Mouse (Mus musculus) liver, embryonic 11.5 days (tissue): ENCODE data around the gene Mpzl2. TPM values are rescaled to one million over a fixed set of nuclear protein-coding genes. Genes with fewer than 3 reads are reported as not detected.

Experiments used
- ATAC-seq: fragments of 200-750 bp; cut with Nextera tagmentation; replicated peaks from 2 replicates; pipeline ENCODE4 v1.8.0; 2017; ENCODE audit warnings: moderate number of reproducible peaks, mild to moderate bottlenecking, moderate TSS enrichment, moderate library complexity; ENCODE audit not compliant: low FRiP score
- DNase-seq: peaks from one replicate; pipeline ENCODE4 v3.0.0-alpha.2; 2017; ENCODE audit warnings: low spot score
- H3K27ac ChIP-seq: fragments of 300-500 bp; sonication (generic); 2 replicates; pipeline ENCODE4 v1.5.1; 2014; ENCODE audit warnings: mild to moderate bottlenecking, low read depth, low read length, control low read depth
- H3K27me3 ChIP-seq: fragments of 300-500 bp; sonication (generic); replicated peaks from 2 replicates; pipeline ENCODE4 v1.6.1; 2014; ENCODE audit warnings: low read length, mixed read lengths; ENCODE audit not compliant: control insufficient read depth, insufficient read depth
- H3K36me3 ChIP-seq: fragments of 300-500 bp; sonication (generic); 2 replicates; pipeline ENCODE4 v1.6.1; 2014; ENCODE audit warnings: mild to moderate bottlenecking, low read length, moderate library complexity, mixed read lengths; ENCODE audit not compliant: control insufficient read depth, insufficient read depth
- H3K4me1 ChIP-seq: fragments of 300-500 bp; sonication (generic); replicated peaks from 2 replicates; pipeline ENCODE4 v1.6.1; 2014; ENCODE audit warnings: low read length, mixed read lengths; ENCODE audit not compliant: control insufficient read depth, insufficient read depth
- H3K4me2 ChIP-seq: fragments of 300-500 bp; sonication (generic); 2 replicates; pipeline ENCODE4 v1.6.1; 2014; ENCODE audit warnings: mild to moderate bottlenecking, control low read depth, moderate library complexity
- H3K4me3 ChIP-seq: fragments of 300-500 bp; sonication (generic); 2 replicates; pipeline ENCODE4 v1.5.1; 2014; ENCODE audit warnings: low read depth, low read length, control low read depth
- H3K9ac ChIP-seq: fragments of 300-500 bp; sonication (generic); 2 replicates; pipeline ENCODE4 v1.6.1; 2014; ENCODE audit warnings: low read depth, low read length, control low read depth
- H3K9me3 ChIP-seq: fragments of 300-500 bp; sonication (generic); 2 replicates; pipeline ENCODE4 v1.6.1; 2016; ENCODE audit warnings: low read length, inconsistent platforms, mixed read lengths; ENCODE audit not compliant: control insufficient read depth
- WGBS: fragments of 180-500 bp; shearing (Covaris S2); extraction: QIAGEN DNeasy Blood & Tissue Kit; methylation state at CpG from one replicate; pipeline ENCODE4 v1.1.7; 2014; 5-methylcytosine and 5-hydroxymethylcytosine counted together
- polyA plus RNA-seq: library from polyadenylated mRNA; unstranded; fragments of >200 nt; fragmentation: Nextera tagmentation; extraction: Ambion mirVana; gene quantifications from 2 replicates; pipeline ENCODE4 v1.2.1, GENCODE M21; 2014

Mpzl2 gene
- polyA plus RNA-seq, 1 experiment from 2014 or later = 6.5 TPM

DNA sequence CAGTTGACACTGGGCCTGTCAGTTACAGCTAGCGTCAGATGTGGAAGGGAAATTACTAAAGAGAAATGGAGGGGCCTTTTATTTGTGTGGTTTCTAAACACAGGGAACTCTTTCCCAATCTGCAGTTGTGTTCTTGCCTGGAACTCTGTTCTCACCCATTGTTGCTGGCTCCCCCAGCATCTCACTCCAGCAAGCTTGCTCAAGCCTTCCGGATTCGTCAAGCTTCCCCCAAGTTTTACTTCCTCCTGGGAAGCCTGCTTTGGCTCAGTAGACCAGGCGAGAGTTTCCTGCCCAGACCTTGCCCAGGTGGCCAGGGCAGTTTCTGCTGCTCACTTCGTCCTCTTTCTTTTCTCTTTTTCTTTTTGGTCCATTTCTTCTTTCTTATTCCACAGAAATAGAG lies 45.0 kb downstream of the Mpzl2 start:
- Histone ChIP-seq H3K27ac (no peak overlapping the region), H3K9ac (no peak overlapping the region), H3K4me1 (no peaks in the 10 kb centered on the region), H3K4me3 (no peak overlapping the region), H3K36me3 (no peaks in the 10 kb centered on the region), H3K9me3 (no peaks in the 10 kb centered on the region), H3K4me2 (no peak overlapping the region), H3K27me3 (no peaks in the 10 kb centered on the region)
- ATAC-seq = no peak
- 47% methylated on average over 5 of the region's 5 CpGs for WGBS
- DNase-seq = no peak

DNA sequence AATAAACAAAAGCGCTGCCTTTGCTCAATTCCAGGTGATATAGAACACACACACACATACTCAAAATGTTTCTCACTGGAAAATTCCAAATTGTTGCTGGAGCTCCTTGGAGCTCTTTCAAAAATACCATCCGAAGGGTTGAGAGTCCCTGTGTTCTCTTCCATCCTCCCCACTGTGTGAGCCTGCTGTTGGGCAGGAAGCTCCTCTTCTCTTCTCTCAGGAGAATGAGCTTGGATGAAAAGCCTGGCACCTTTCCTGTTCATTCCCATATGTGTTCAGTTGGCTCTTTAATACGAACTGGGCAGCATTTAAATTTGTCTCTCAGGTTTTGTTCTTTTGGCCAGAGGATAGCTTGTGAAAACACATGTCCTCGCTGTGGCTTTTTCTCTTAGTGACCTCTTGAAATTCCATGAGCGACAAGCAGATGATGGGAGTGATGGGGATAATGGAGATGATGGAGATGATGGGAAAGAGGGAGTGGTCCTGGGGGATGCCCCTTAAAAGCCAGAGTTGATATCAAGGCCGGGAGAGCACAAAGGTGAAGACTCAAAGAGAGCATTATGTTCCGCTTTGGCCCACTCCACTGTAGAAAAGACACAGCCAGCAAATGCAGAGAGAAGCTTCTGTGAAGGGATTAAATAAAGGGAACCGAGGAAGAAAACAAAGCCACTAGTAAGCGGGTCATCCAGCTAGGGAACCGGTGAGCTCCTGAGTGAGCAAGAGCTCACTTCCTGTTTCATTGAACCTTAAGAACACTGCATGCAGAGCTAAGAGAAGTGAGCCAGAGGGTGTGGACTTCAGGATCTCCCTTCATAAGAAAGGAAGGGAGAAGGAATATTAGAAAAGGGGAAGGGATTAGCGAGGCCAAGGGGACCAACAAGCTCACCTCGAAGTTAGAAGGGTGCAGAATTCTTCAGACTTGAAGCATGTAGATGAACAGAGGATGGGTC lies 46.4 kb downstream of the Mpzl2 start:
- no peak for ATAC-seq
- WGBS = 68% methylated on average over 12 of the region's 12 CpGs

DNA sequence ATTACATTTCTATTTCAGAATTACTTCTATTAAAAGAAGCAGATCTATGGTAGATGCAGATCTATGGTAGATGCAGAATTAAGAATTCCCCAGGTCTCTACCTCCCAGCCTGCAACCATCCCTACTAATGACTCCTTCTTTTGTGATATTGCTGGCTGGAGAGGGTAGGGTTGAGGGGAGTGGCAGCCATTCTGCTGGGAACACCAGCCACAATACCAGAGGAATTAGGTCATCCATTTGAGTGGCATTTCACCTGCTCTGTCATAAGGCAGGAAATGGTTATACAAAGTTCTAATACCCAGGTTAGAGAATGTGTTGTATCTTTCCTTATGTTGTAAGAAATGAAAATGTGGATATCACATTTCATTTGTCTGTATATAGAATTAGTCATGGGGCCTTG lies 48.4 kb downstream of the Mpzl2 start:
- Histone ChIP-seq H3K4me2 (no peak overlapping the region), H3K9ac (no peak overlapping the region), H3K4me1 (0 out of 2 replicates have a peak, but pooled peaks cover 2% of the 10 kb centered on the region), H3K27me3 (no peaks in the 10 kb centered on the region; the same call in 1 of the 2 replicates), H3K27ac (no peak overlapping the region), H3K9me3 (no peaks in the 10 kb centered on the region), H3K4me3 (no peak overlapping the region), H3K36me3 (no peaks in the 10 kb centered on the region)
- no peak for ATAC-seq
- no peak for DNase-seq

More for the DNA sequence above, 46.4 kb downstream of the Mpzl2 start:
- DNase-seq = no peak
- H3K4me3 ChIP-seq = no peak overlapping the region
- no peaks in the 10 kb centered on the region for H3K9me3 ChIP-seq
- H3K4me1 ChIP-seq = no peaks in the 10 kb centered on the region
- no peak overlapping the region for H3K4me2 ChIP-seq
- H3K36me3 ChIP-seq = no peaks in the 10 kb centered on the region
- no peak overlapping the region for H3K9ac ChIP-seq
- no peaks in the 10 kb centered on the region for H3K27me3 ChIP-seq
- no peak overlapping the region for H3K27ac ChIP-seq

DNA sequence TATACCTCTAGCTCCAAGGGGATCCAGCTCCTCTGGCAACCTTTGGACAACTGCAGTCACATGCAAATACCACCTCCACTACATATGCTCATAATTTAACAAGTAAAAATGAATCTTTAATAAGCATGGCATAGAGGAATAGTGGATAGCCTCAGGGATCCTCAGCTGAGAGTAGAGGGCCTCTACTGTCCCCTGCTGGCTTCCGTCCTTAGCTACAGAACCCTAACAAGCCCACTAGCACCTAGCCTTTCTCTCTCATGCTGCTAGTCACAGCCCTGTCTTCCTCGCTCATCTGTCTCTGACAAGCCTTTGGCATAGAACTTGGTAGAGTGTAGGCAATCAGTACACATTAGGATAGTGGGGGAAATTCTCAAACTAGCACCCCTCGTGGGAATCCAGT lies 51.2 kb downstream of the Mpzl2 start:
- WGBS = 61% methylated on average over 3 of the region's 3 CpGs
- no peak overlapping the region for H3K9ac ChIP-seq

DNA sequence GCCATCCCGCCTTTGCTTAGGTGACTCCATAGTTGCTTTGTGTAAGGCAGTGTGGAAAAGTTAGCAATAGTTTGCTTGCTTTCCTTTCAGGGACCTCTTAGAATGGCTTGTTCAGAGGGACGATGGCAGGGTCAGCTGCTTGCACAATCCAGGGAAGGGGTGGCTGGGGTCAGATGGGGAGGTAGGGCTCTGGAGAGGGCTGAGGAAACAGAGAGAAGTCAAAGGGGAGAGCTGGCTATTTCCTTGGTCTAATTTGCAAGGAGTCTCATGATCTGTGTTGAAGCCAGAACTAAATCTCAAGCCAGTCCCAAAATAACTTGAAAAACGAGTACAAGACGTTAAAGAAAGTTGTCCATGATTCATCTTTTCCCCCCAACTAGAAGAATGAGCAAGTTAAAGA lies 53.0 kb downstream of the Mpzl2 start:
- DNase-seq = no peak
- Histone ChIP-seq H3K4me2 (no peak overlapping the region), H3K4me1 (0 out of 2 replicates have a peak, but pooled peaks cover 2% of the 10 kb centered on the region), H3K27ac (no peak overlapping the region), H3K9ac (no peak overlapping the region), H3K4me3 (no peak overlapping the region), H3K27me3 (no peaks in the 10 kb centered on the region; the same call in none of the 2 replicates), H3K9me3 (no peaks in the 10 kb centered on the region), H3K36me3 (no peaks in the 10 kb centered on the region)
- no peak for ATAC-seq
- WGBS = 51% methylated on average over 4 of the region's 4 CpGs

More for the DNA sequence above, 51.2 kb downstream of the Mpzl2 start:
- Histone ChIP-seq H3K4me3 (no peak overlapping the region), H3K4me2 (no peak overlapping the region), H3K9me3 (no peaks in the 10 kb centered on the region), H3K27me3 (no peaks in the 10 kb centered on the region; the same call in 1 of the 2 replicates), H3K4me1 (0 out of 2 replicates have a peak, but pooled peaks cover 2% of the 10 kb centered on the region), H3K36me3 (no peaks in the 10 kb centered on the region), H3K27ac (no peak overlapping the region)
- no peak for ATAC-seq
- no peak for DNase-seq

DNA sequence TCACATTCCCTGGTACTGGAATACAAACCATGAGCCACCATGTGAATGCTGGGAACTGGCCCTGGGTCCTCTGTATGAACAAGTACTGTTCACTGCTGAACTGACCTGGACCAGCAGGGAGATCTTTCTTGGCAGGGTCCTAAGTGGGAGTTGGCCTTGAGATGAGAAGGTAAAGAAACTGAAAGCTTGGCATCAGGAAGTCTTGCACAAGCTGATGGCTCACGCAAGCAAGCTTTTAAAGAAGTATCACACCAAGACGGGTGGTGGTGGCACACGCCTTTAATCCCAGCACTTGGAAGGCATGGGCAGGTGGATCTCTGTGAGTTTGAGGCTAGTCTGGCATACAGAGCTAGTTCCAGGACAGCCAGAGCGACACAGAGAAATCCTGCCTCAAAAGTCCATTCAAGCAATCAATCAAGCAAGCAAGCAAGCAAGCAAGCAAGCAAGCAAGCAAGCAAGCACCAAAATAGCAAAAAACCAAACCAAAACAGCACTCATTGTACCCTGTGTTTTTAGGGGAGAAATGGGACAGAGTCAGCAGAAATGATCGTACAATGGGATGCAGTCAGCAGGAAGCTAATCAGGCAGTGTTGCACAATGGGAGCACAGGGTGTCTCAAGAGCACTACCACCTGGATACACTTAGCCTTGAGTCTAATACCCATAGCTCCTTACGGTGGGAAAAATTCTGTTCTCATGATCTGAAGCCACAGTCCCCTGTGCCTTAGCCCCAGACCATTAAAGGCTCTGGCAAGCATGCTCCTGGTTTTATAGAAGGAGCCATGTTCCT lies 55.7 kb downstream of the Mpzl2 start:
- no peak overlapping the region for H3K9ac ChIP-seq
- H3K27me3 ChIP-seq = no peaks in the 10 kb centered on the region; the same call in none of the 2 replicates
- DNase-seq = no peak
- H3K27ac ChIP-seq = no peak overlapping the region
- no peaks in the 10 kb centered on the region for H3K9me3 ChIP-seq
- no peak overlapping the region for H3K4me3 ChIP-seq
- H3K4me2 ChIP-seq = no peak overlapping the region
- no peak for ATAC-seq
- H3K4me1 ChIP-seq = 0 out of 2 replicates have a peak, but pooled peaks cover 2% of the 10 kb centered on the region
- 73% methylated on average over 6 of the region's 6 CpGs for WGBS
- no peaks in the 10 kb centered on the region for H3K36me3 ChIP-seq

DNA sequence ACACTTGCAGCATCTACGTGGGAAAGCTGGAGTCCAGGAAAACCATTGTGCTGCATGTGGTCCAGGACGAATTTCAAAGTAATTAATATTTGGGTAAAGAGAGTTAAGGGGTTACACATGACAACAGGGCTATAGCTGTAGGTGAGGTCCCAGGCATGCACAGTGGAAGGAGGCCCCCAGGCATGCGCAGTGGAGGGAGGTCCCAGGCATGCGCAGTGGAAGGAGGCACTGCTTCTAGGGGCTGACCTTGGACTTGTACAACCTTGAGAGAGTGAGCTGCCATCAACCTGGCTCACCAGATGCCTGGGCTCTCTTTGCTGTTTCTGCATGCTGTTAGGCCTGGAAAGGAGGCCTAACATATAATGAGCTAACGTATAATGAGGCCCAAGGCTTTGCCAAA lies 58.3 kb downstream of the Mpzl2 start:
- ATAC-seq (no peak), DNase-seq (no peak)
- Histone ChIP-seq H3K9ac (no peak overlapping the region), H3K27ac (no peak overlapping the region), H3K4me2 (no peak overlapping the region), H3K27me3 (no peaks in the 10 kb centered on the region; the same call in 1 of the 2 replicates), H3K9me3 (no peaks in the 10 kb centered on the region), H3K4me1 (no peaks in the 10 kb centered on the region), H3K36me3 (no peaks in the 10 kb centered on the region), H3K4me3 (no peak overlapping the region)
- WGBS = 85% methylated on average over 5 of the region's 5 CpGs

DNA sequence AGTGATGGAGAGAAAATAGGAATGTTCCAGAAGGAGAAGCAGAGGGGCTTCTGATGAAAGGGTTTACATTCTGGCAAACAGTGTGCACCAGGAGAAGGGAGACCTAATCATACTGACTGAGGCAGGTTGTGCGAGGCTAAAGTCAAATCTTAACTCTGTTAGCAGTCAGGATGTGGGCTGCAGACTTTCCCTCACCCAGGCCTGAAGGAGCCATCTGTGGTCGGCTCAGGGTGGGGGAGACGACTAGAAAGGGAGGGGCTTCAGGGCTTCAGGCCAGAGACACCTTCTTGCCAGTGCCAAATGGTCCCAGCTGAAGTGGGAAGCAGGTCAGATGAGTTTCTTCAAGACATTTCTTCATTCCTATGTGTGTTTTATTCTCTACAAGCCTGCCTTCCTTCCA lies 58.8 kb downstream of the Mpzl2 start:
- no peaks in the 10 kb centered on the region for H3K9me3 ChIP-seq
- 25% methylated on average over 3 of the region's 3 CpGs for WGBS
- no peak for ATAC-seq

More for the DNA sequence above, 58.8 kb downstream of the Mpzl2 start:
- Histone ChIP-seq H3K4me3 (no peak overlapping the region), H3K4me2 (no peak overlapping the region), H3K4me1 (no peaks in the 10 kb centered on the region), H3K27me3 (no peaks in the 10 kb centered on the region; the same call in 1 of the 2 replicates), H3K9ac (no peak overlapping the region), H3K36me3 (no peaks in the 10 kb centered on the region), H3K27ac (no peak overlapping the region)
- DNase-seq = no peak
